Mouse (Mus musculus): ENCODE results near the gene Eef1akmt4.

DNA sequence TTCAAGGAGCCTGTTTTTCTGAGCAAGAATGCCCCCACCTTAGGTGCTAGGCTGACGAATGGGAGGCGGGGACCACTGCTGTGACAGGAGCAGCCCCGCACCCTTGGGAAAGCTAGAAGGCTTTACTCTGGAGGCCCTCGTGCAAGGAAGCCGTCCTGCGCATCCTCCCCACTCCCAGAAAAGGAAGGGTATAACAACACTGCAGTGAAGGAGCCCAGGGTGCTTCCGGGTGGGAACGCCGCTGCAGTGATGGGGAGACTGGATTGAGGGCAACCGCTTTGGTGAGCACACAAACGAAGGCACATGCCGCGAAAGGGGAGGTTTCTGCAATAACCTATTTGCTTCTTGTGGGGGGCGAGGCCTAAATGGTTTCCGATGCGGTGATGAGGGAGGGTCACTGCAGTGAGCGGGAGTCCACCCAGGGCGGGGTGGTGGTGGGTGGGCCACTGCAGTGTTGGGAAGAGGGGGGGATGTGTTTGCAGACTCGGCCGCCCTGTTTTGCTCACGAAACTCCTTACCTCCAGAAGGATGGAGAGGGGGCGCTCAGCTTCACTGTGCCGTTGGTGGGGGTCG is 21.9 kb upstream of the Eef1akmt4 start, which contains the start of gene Vwa5b2:
- TF ChIP-seq CTCF (IDR thresholded peaks at IDR 0.05; ENCODE audit: extremely low read depth, insufficient read depth, insufficient read length, insufficient replicate concordance) (no peak), POLR2A (IDR thresholded peaks at IDR 0.05; ENCODE audit: low read depth, low read length) (no peak)
